Mouse (Mus musculus) heart, embryonic 12.5 days (tissue): ENCODE measurements around the gene Oxld1. TPM values are rescaled to one million over a fixed set of nuclear protein-coding genes. Genes with fewer than 3 reads are reported as not detected.
"Not testable (repeated sequence)": the region's sequence is repeated elsewhere in the genome, so short reads cannot be mapped to it uniquely, and the experiment has no call there.

Experiments used
- ATAC-seq: fragments of 200-750 bp; cut with Nextera tagmentation; 2 replicates; pipeline ENCODE4 v1.8.0; 2017; ENCODE audit warnings: moderate TSS enrichment, moderate library complexity; ENCODE audit not compliant: insufficient number of reproducible peaks, low FRiP score
- H3K27ac ChIP-seq: fragments of 300-500 bp; sonication (generic); 2 replicates; pipeline ENCODE4 v1.5.1; 2016; ENCODE audit warnings: mild to moderate bottlenecking, moderate library complexity; ENCODE audit not compliant: poor library complexity, severe bottlenecking
- H3K27me3 ChIP-seq: fragments of 300-500 bp; sonication (generic); replicated peaks from 2 replicates; pipeline ENCODE4 v1.6.1; 2016; ENCODE audit warnings: mild to moderate bottlenecking, moderate library complexity
- H3K36me3 ChIP-seq: fragments of 300-500 bp; sonication (generic); 2 replicates; pipeline ENCODE4 v1.6.1; 2016; ENCODE audit warnings: mild to moderate bottlenecking, moderate library complexity
- H3K4me1 ChIP-seq: fragments of 300-500 bp; sonication (generic); replicated peaks from 2 replicates; pipeline ENCODE4 v1.6.1; 2016; ENCODE audit warnings: mild to moderate bottlenecking
- H3K4me2 ChIP-seq: fragments of 300-500 bp; sonication (generic); 2 replicates; pipeline ENCODE4 v1.6.1; 2016; ENCODE audit warnings: mild to moderate bottlenecking, moderate library complexity
- H3K4me3 ChIP-seq: fragments of 300-500 bp; sonication (generic); 2 replicates; pipeline ENCODE4 v1.5.1; 2016; ENCODE audit warnings: mild to moderate bottlenecking
- H3K9ac ChIP-seq: fragments of 300-500 bp; sonication (generic); 2 replicates; pipeline ENCODE4 v1.6.1; 2016; ENCODE audit warnings: mild to moderate bottlenecking, moderate library complexity
- H3K9me3 ChIP-seq: fragments of 300-500 bp; sonication (generic); replicated peaks from 2 replicates; pipeline ENCODE4 v1.6.1; 2016; ENCODE audit warnings: mild to moderate bottlenecking, moderate library complexity
- WGBS: fragments of 180-500 bp; shearing (Covaris S2); methylation state at CpG from one replicate; pipeline ENCODE4 v1.1.7; 2016; 5-methylcytosine and 5-hydroxymethylcytosine counted together
- polyA plus RNA-seq: library from polyadenylated mRNA; unstranded; fragments of >200 nt; fragmentation: Nextera tagmentation; extraction: Ambion mirVana; gene quantifications from 2 replicates; pipeline ENCODE4 v1.2.1, GENCODE M21; 2016

The Oxld1 gene
- polyA plus RNA-seq, 1 experiment from 2014 or later = 14.9 TPM

DNA sequence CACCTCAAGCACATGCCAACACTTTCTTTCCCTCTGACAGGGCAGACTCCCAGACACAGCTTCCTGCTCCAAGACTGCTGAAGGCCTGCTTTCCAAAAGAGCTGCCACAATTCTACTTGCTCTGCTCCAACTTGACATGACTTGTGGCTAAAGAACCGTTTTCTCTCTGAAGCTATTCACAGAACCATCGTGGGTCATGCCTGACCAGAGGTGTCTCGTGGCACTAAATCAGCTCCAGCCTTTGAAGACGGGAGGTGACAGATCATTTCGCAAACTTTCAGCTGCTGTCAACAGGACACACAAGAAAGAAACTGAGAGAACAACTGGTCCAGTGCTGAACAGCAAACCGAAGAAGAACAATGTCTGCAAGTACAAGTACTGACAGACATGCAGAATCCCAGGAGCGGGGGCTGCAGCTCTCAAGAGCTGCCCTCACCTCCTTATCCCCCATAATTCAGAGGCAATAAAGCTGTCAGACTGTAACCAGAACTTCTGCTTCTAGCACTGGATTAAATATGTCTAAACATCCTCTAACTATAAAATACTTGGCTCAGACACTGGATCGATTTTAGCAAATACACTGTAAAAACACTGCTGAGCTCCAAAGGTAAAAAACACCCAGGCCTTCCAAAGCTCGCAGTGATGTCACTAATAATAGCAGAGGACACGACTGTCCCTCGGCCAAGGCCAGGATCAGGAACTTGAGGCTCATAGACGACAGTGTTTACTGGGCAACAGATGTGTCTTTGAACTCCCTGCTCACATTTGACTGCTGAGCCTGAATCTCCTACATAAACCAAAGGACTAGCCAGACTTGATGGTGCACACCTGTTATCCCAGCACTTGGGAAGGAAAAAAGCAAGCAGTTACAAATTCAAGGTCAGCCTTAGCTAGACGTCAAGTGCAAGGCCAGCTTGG is 35.0 kb downstream of the Oxld1 start:
- no peak for ATAC-seq
- peaks cover 85% of the 10 kb centered on the region for H3K36me3 ChIP-seq

DNA sequence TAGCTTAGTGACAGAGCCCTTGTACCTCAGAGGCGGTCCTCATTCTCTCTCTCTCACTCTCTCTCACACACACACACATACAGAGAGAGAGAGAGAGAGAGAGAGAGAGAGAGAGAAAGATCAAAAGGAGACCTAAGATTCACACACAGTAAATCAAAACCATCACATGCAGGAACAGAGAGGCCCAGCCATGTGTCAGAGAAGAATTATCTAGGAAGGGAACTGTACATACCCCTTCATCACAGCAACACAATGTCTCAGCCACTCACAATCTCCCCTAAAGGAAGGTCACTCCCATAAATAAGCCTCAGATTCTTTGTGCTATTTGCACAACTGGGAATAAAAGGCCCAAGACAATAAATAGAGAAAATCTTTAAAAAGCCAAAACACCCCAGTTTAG is 39.3 kb downstream of the Oxld1 start:
- Histone ChIP-seq H3K4me1 (peaks cover 12% of the 10 kb centered on the region), H3K9me3 (no peaks in the 10 kb centered on the region), H3K36me3 (peaks cover 91% of the 10 kb centered on the region), H3K9ac (no peak overlapping the region), H3K27ac (no peak overlapping the region), H3K27me3 (no peaks in the 10 kb centered on the region), H3K4me3 (no peak overlapping the region), H3K4me2 (no peak overlapping the region)
- WGBS = 100% methylated on average over 1 of the region's 1 CpGs
- ATAC-seq = no peak

More for the DNA sequence above, 35.0 kb downstream of the Oxld1 start:
- 0 out of 2 replicates have a peak overlapping the region, but pooled peaks have one; percentile 21 for H3K9ac ChIP-seq
- H3K4me3 ChIP-seq = no peak overlapping the region
- WGBS = 79% methylated on average over 13 of the region's 13 CpGs
- no peaks in the 10 kb centered on the region for H3K9me3 ChIP-seq
- peaks cover 12% of the 10 kb centered on the region for H3K4me1 ChIP-seq
- H3K27ac ChIP-seq = peak overlapping the region; percentile 57; the same call in 1 of the 2 replicates
- no peak overlapping the region for H3K4me2 ChIP-seq
- no peaks in the 10 kb centered on the region for H3K27me3 ChIP-seq

DNA sequence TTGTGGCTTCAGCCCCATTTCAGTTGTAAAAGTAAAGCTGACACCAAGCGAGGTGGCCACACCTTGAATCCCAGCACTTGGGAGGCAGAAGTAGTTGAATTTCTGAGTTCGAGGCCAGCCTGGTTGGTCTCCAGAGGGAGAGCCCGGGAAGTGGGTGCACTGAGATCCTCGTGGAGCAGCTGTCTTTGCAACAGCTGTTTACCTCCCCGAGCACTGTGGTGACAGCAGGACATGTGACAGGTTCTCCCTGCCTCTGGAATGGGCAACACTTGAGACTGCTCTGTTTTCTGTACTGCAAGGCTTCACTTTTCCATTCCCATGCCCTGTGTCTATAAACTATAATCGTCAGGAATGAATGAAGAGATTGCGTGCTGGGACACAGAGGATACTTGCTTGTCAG is 40.0 kb downstream of the Oxld1 start:
- Histone ChIP-seq H3K27ac (no peak overlapping the region), H3K36me3 (peaks cover 92% of the 10 kb centered on the region), H3K9ac (no peak overlapping the region), H3K9me3 (no peaks in the 10 kb centered on the region), H3K4me2 (no peak overlapping the region), H3K4me1 (peaks cover 5% of the 10 kb centered on the region), H3K27me3 (no peaks in the 10 kb centered on the region), H3K4me3 (no peak overlapping the region)
- ATAC-seq = no peak
- 83% methylated on average over 7 of the region's 7 CpGs for WGBS

GRCm38 (mm10) chr11:120413621-120414020 is 44.2 kb downstream of the Oxld1 start:
- not testable (repeated sequence) for ATAC-seq, H3K9ac ChIP-seq, H3K4me3 ChIP-seq, H3K27me3 ChIP-seq, H3K4me2 ChIP-seq, H3K27ac ChIP-seq, H3K9me3 ChIP-seq, H3K4me1 ChIP-seq
- peaks cover 95% of the 10 kb centered on the region for H3K36me3 ChIP-seq
- 96% methylated on average over 7 of the region's 10 CpGs for WGBS

Other genes starting within 250 kb of the Oxld1 start
- 6.5 and 7.6 TPM in 2 replicates for gene Bahcc1, start 225.1 kb downstream of the Oxld1 start, polyA plus RNA-seq
- gene Actg1, start 109.5 kb downstream of the Oxld1 start, polyA plus RNA-seq = 1,404 and 1,426 TPM in 2 replicates
- gene Fscn2, start 96.5 kb downstream of the Oxld1 start, polyA plus RNA-seq = 0.17 and 0.63 TPM in 2 replicates
- gene Faap100, start 79.3 kb downstream of the Oxld1 start, polyA plus RNA-seq = 32.0 and 32.3 TPM in 2 replicates
- 43.2 and 45.2 TPM in 2 replicates for gene Nploc4, start 20.4 kb downstream of the Oxld1 start, polyA plus RNA-seq
- gene Tspan10, start 15.4 kb downstream of the Oxld1 start, polyA plus RNA-seq = not detected in 2 replicates
- gene Pde6g, start 4.6 kb downstream of the Oxld1 start, polyA plus RNA-seq = 0.10 and 0.13 TPM in 2 replicates
- 24.1 and 24.7 TPM in 2 replicates for gene Ccdc137, start within 50 bp of the Oxld1 start, polyA plus RNA-seq
- gene Arl16, start 9.5 kb upstream of the Oxld1 start, polyA plus RNA-seq = 35.9 and 41.6 TPM in 2 replicates
- gene Mrpl12, start 26.5 kb upstream of the Oxld1 start, polyA plus RNA-seq = 208 and 219 TPM in 2 replicates
- gene Slc25a10, start 33.8 kb upstream of the Oxld1 start, polyA plus RNA-seq = 44.2 and 46.2 TPM in 2 replicates
- gene Gcgr, start 72.6 kb upstream of the Oxld1 start, polyA plus RNA-seq = 1.2 and 1.4 TPM in 2 replicates
- 126 and 130 TPM in 2 replicates for gene Mcrip1, start 91.7 kb upstream of the Oxld1 start, polyA plus RNA-seq
- not detected in 2 replicates for gene Ppp1r27, start 93.1 kb upstream of the Oxld1 start, polyA plus RNA-seq
- gene P4hb, start 115.2 kb upstream of the Oxld1 start, polyA plus RNA-seq = 478 and 480 TPM in 2 replicates
- gene Arhgdia, start 123.6 kb upstream of the Oxld1 start, polyA plus RNA-seq = 422 and 442 TPM in 2 replicates
- gene Alyref, start 140.3 kb upstream of the Oxld1 start, polyA plus RNA-seq = 356 and 361 TPM in 2 replicates
- 174 and 175 TPM in 2 replicates for gene Anapc11, start 140.4 kb upstream of the Oxld1 start, polyA plus RNA-seq
- gene Npb, start 150.4 kb upstream of the Oxld1 start, polyA plus RNA-seq = 13.6 and 20.3 TPM in 2 replicates
- 82.1 and 82.9 TPM in 2 replicates for gene Pcyt2, start 159.9 kb upstream of the Oxld1 start, polyA plus RNA-seq
- gene Sirt7, start 167.2 kb upstream of the Oxld1 start, polyA plus RNA-seq = 20.1 and 20.4 TPM in 2 replicates
- 27.9 and 31.5 TPM in 2 replicates for gene Mafg, start 175.5 kb upstream of the Oxld1 start, polyA plus RNA-seq
- gene Pycr1, start 185.7 kb upstream of the Oxld1 start, polyA plus RNA-seq = 23.1 and 23.9 TPM in 2 replicates
- 9.8 and 10.9 TPM in 2 replicates for gene Myadml2, start 190.1 kb upstream of the Oxld1 start, polyA plus RNA-seq
- gene Notum, start 203.1 kb upstream of the Oxld1 start, polyA plus RNA-seq = 4.7 and 5.2 TPM in 2 replicates
- 103 and 114 TPM in 2 replicates for gene Aspscr1, start 214.9 kb upstream of the Oxld1 start, polyA plus RNA-seq